Mouse (Mus musculus) megakaryocyte, adult 5-6 weeks (primary cell): ENCODE measurements around the gene Pax7. TPM values are rescaled to one million over a fixed set of nuclear protein-coding genes. Genes with fewer than 3 reads are reported as not detected.

Experiments
- ATAC-seq: 2 replicates; pipeline ENCODE4 v1.8.0; 2016; ENCODE audit warnings: mild to moderate bottlenecking, inconsistent platforms; ENCODE audit not compliant: poor library complexity, severe bottlenecking
- total RNA-seq, 2 experiments: library from RNA; stranded (forward) in 1 of 2; stranded (reverse) in 1 of 2; fragments of 153-499, 151-499 nt in 1 of 2; fragments of 221-1000, 200-1000 nt in 1 of 2; gene quantifications; 2 replicates each; pipeline versions ENCODE4 v1.2.3 to v1.2.4; 2015 to 2017

Gene Pax7
- total RNA-seq, 2 experiments from 2014 or later, result not detected

DNA sequence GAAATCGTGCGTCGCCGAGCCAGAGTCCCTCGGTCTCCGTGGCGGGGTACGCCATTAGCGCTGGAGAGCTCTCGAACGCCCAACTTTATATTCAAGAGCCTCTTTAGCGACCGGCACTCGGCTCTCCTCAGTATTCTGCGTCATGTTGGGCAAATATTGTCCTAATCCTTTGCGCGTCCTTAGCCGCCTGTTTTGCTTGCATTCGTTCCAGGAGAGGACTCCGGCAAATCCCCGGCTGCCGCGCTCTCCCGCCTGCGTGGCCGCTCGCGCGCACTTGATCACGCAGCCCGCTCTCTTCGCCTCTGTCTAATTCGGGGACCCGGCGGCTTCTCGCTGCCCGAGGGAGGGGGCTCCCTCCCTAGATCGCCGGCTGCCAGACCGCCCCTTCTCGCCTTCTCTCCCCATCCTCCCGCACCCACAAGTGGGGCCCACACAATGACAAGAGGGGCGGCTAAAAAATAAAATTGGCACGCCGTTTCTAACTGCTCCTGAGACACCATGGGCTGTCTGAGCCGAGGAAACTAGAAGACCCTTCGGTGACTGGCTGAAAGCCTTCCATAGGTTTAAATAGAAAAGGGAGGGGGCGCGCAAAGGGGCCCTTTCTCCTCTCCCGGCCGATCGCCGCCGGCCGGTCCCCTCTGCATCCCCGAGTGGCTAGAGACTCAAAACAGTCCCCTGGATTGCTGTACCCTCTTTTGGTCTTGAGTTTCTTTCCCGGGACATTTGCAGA lies 1.7 kb downstream of the Pax7 start:
- ATAC-seq, result no peak

DNA sequence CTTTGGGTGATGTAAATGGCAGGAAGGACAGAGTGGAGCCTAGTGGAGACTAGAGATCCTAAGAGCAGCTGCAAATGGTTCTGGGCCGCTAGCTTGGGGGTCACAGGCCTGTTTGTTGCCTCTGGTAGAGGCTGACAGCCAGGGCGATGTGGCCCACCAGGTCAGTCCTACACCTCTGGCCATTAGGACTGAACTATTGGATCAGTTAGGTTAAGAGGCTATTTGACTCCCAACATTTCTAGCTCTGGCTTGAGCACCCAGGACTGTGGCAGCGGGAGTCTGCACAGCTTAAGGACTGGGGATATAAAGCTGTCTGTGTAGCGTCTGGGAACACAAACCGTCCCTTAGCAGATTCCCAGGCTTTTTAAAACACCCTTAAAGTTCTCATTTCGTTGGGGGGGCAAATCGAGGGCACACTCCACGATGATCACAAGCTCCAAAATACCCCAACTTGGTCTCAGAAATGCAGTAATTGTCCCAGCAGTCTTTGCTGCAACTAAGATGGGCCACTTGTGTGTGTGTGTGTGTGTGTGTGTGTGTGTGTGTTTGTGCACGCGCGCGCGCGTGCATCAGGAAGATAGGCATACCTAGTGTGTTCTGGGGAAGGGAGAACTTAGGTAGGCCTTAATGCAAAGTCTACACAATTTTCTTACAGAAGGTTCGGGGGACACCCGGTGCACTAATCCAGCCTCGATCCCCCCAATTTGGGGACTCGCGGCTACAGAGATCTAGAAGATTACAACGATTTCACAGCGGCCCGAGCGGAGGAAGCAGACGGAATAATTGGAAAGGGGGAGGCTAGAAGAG lies 2.5 kb downstream of the Pax7 start:
- no peak for ATAC-seq

DNA sequence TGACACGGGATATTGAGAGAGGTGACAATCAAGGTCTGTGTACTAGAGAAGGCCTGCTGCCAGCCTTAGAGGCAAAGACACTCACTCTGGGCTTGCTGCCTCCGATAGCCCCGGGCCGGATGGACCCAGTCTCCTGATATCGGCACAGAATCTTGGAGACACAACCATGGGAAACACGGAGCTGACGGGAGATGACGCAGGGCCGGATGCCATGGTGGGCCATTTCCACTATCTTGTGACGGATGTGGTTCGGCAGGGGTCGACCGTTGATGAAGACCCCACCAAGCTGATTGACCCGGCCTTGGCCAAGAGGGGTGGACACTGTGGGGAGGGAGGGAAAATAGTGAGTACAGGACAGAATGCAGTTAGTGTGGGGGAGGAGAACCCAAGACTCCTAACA lies 3.3 kb downstream of the Pax7 start:
- ATAC-seq, result no peak

DNA sequence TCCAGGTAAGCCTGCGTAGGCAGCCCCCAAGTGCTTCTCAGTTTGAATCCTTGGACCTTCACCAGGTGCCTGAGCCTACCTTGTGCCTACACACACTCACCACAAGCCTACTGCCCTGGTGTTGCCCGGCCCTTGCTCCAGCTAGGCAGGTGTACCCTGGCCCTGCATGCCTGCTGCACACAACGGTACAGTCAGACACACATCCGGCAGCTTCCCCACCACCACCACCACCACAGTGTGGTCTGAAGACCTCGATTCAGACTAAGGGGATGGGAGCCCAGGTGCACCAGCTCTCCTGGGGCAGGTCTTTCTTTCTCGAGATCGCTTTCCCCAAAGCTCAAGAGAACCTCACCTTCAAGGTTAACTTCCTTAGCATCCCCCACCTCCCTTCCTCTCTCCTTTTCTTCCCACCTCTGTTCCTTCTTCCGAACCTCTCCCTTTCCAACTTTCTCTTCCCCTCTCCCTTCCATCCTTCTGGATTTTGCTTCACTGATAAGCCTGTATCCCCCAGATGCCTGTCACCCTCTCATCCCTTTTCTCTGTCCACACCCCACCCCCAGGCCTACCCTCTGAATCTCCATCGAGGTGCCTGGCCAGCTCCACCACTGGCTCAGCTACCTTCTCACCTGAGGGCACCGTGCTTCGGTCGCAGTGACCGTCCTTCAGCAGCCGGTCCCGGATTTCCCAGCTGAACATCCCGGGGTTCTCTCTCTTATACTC lies 4.3 kb downstream of the Pax7 start:
- ATAC-seq, result no peak

DNA sequence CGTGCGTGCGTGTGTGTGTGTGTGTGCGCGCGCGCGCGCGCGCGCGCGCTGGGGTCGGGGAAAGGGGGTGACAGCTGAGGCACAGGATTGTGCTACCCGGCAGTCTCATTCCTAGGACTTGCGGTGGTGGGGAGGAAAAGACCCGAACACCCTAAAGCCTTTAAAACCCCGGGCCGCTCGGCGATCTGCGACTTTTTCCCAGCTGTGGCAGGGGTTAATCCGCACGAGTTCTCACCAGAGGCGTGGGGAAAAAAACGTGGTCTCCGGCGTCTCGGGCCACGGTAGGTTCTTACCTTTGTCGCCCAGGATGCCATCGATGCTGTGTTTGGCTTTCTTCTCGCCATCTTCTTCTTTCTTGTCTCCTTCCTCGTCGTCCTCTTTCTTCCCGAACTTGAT lies 5.0 kb downstream of the Pax7 start:
- ATAC-seq, result no peak

DNA sequence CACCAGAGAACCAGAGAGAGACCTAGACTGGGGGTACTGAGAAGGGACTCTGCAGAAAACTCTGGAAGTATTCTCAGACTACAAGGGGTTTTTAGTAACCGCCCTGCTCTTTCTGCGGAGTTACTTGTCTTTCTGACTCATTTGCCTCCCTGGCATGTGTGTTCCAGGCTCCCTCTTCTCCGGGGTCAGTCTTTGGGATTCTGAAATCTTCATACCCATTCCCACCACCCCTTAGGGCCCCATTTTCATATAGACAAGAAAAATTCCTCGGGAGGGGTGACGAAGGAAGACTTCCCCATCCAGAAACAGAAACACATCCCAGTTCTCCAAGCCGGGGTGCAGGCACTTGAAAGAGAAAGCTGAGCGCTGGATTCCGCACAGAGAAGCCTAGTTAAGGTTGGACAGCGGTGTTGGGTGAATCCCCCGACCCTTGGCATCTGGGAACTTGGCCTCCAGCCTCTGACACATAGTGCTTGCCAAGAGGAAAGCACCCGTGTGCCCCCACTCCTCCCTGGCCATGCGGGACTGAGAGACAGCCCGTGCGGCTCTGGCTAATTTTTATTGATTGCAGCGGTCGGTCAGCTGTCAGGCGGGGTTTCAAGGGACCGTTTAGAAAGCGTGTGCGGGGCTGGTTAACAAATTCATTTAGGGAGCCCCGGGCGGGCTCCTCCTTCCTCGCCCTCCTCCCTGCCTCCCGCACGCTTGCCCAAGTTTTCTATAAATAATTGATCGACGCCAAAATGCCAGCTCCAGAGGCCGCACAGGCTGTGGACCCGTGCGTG lies 5.6 kb downstream of the Pax7 start:
- ATAC-seq, result no peak

DNA sequence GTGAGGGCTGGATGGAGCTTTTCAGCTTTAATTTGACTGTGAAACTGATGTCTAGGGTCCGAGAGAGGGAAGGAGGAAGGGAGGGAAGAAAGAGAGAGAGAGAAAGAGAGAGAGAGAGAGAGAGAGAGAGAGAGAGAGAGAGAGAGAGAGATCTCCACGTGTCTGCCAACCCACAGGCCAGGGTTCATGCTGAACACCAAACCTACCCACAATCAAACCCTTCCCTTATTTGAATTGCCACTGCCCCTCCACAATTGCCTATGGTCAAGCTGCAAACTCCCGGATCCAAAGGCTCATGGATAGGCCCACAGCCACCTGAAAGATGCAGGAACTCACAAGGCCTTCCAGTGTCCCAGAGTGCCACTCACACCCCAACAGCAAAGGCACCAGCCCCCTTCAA lies 7.1 kb downstream of the Pax7 start:
- ATAC-seq, result no peak

DNA sequence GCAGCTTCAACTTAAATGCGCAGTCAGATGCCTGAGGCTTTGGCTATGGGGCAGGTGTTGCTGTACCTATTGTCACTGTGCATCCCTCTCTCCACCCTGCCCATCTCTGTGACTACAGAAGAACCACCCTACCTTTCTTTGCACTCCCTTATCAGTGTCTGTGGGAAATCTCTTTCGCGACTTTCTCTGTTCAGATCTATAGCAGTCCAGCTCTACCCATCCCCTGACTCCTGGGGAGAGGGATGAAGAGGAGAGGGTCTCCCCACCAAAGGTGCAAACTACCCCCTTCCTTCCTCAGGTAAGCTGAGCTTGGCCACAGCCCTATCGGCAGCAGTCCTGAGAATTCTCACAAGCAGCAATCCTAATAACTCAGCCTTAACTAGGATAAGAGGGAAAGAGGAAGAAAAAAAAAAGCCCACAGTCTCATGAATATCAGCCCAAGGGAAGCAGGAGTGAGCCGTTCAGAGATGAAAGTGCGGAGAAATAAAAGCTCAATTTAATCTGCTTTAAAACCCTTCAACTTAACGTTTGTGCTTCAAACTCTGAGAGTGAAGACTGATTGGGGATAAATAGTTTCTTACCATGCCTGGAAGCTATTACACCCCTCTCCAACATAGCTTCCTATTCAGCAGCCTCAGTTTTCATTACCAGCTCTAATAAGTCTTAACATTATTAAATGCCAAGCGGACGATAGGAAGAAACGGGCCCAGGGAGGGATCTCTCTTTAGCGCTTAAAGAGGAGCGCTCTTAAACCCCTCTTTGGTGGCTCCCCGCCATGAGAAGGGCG lies 7.8 kb downstream of the Pax7 start:
- ATAC-seq, result no peak

DNA sequence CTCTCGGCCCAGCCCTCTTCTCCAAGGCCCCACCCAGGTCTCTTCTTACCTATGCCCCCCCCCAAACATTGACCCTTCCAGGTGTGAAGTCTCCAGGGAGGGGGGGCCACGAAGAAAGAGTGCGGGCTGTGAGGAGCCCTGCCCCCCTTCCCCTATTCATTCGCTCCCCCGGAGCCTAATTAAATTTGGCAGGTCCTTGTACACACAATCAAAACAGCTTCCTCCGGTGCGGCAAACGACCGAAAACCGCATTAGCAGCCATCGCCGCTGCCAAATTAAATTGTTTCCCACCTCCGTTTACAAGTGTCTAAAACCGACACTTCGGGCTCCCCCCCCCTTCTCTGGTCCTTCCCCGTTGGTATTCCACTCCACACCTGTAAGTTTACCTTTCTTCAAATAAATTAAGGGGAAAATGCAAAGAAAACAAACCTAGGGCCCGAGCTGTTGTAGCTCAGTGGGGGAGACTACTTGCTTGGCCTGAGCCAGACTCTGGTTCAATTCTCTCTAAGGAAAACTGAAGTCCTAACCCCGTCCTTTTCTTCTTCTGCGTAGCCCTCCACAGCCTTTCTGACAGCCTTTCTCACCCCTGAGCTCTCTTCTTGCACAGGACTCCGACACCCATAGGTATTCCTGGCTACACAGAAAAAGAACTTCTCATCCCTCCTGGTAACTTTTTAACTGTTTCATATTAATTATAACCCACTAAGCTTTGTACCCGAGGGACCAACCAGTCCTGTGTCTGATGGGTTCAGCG lies 8.6 kb downstream of the Pax7 start:
- ATAC-seq, result no peak

DNA sequence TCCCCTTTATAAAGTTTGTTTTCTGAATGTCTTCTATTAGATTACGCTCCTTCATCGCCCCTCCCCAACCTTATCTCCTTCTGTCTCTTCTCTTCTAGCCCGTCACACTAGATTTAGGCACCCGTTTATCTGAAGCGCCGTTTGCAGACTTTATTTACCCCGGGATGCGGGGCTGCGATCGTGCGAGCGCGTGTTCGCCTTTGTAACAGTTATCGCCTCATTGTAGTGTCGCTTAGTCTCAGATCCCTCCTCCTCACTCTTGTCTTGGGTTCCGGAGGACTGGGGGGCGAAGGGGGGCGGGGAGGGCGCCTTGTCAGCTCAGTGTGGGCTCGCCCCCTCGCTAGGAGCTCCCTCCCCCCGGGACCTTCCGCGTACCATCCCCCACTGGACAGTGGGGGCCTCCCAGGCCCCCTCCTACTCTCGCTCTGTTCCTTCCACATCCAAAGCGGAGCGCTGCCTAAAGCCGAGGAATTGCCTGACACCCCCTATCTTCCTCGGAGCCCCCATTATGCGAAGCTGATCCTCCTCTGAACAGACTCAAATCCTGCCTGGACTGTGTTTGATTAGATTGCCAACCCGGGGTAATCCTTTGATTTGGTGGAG lies 9.4 kb downstream of the Pax7 start:
- no peak for ATAC-seq

DNA sequence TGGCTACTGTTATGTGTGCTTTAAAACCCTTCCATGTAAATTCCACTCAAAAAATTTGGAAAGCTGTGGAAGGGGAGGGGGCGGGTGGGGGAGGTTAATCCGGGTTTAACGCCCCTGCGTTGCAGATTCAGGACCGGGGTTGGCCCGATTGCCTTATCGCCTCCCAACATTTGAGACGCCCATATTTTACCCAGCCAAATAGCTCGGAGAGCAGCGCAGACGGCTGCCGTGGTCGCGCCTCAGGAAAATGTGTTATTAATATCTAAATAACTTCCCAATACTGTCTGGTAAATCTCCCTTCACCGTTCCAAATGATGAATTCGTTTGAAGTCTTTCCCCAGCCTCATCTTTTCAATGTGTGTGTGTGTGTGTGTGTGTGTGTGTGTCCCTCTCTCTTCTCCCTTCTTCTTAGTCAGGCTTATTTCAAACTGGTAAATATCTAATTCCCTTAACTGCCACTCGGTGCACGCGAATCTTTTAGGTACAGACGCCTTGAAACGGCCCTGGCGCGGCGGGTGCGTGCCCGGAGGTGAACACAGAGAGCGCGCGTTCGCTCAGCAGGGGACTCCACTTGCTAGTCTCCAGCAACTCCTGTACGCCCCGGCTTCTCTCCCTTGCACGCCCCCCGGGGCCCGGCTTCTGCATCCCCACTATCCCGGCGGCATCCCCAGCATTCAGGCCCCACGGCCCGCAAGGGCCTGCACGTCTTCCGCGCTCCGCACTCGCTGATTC lies 10.0 kb downstream of the Pax7 start:
- ATAC-seq, result no peak

DNA sequence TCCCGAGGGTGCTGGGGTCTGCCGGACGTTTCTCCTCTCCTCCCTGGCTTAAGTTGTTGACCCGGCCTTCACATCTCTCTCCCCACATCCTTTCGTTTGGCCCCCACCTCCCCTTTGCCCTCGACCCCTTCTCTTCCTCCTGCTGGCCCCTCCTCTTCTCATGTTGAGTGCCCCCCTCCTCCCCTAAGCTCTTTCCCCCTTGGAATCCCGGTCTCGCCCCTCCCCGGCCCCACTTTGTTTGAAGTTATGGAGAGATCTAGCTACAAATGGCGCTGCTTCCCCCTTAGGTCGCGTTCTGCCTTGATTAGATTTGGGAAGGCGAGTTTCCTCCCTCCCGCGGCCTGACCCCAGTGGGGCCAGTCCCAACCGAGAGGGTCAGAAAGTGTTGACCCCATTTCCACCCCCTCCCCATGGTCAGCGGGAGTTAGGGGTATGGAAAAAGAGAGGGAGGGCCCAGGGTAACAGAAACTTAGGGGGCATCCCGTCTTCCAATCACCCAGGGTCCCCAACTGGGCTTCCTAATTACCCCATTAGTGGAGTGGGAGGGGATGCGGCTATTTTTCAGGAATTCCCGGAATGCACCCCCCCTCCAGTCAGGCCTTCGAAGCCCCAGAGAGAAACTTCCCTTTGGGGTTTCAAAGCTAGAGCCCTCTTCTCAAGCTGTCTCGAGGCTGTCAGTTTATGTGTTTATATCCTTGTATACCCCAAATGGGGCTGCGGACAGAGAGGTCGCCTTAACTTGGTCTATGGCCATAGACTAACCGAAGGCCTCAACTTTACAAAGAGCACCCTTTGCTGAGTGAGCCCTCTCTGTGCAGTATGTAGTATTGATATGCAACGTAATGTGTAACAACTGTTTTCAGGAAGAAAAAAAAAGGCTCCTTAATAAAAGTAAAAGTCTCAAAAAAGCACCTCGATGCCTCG lies 10.9 kb downstream of the Pax7 start:
- ATAC-seq, result no peak

DNA sequence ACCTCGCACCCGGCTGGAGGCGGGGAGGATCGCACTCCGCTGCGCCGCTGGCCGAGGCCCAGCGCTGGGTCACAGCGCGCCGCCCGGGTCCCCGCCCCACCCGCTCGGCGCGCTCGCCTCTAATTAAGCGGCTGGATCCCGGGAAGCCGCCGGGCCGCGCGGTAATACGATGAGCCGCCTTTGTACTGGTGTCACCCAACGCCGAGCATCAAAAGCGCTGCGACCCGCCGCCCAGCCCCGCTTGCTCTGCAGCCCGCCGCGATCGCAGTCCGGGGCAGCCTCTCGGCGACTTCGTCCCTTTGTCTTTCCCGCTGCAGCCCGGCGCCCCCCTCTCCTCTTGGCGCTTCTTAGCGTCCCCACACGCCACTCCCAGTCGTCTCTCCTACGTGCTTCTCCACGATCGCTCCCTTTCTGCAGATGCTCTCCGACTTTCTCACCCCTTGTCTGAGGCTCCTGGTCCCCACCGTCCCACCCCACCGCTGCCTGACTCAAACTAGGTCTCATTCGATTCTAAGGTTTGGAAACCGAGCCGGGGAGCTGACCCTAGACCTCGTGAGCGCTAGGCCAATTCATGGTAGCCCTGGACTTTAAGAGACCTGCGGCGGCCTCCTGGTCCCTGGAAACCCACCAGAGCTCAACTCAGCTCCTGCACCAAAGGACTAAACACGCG lies 11.7 kb downstream of the Pax7 start:
- ATAC-seq, result no peak

DNA sequence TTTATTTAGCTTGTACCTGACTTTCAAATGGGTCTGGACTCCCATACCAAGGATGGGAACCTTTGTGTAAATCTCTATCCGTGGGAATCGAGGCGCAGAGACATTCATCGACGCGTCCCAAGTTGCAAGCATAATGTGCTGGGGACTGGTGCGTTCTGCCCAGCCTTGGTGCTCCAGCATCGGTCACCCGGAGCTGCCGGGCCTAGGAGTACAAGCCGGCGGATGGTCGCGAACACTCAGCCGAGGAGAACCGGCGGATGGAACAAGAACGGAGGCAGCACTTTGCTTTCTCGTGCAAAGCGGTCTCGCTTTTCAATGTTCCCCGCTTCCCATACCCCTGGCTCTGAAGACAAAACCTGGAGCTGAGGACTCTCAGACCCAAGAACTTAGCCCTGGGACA lies 12.3 kb downstream of the Pax7 start:
- no peak for ATAC-seq

DNA sequence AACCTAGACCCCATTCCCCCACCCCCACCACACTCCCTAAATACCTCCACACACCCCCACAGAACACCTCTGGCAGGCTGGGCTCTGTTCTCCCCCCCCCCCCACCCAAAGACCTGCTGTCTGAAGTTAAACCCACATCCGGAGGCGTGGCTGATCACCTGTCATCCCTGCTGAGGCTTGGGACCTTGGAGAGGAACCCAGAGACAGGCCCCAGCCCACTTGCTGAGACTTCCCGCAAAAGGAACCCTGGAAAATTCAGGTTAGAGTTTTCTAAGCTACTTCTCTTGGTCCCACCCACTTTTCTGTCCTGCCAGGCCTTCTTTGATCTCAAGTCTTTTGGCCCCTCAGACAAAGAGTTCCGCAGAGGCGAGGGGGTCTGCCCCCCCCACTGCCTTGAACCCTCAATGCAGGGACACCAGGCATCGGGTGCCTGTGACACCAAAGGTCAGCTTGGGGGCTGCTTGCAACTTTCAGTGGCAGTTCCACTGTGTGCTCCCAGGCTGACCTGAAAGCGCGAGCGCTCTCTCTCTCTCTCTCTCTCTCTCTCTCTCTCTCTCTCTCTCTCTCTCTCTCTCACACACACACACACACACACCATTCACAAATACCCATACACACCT lies 13.8 kb downstream of the Pax7 start:
- ATAC-seq, result no peak

DNA sequence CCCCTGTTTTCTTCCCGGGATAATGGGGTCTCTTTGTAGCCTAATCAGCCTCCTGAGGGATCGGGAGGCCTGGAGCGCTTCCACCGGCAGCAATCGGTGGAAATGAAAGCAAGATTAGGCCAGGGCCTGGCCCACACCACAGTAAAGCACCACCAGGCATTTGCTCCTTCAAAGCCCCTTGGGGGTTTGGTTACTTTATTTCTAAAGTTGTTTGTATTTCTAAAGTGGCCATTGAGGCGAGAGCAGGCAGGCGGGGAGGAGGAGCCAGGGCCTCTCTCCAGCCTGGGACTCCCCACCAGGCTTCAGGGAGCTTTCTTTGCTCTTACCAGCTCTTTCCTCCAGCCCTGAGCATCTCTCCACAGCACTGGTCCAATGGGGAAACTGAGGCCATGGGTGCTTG lies 15.2 kb downstream of the Pax7 start:
- ATAC-seq, result no peak
